Mouse (Mus musculus): ENCODE data around the gene Olfr715.
"Not testable (repeated sequence)": the region's sequence is repeated elsewhere in the genome, so short reads cannot be mapped to it uniquely, and the experiment has no call there.

DNA sequence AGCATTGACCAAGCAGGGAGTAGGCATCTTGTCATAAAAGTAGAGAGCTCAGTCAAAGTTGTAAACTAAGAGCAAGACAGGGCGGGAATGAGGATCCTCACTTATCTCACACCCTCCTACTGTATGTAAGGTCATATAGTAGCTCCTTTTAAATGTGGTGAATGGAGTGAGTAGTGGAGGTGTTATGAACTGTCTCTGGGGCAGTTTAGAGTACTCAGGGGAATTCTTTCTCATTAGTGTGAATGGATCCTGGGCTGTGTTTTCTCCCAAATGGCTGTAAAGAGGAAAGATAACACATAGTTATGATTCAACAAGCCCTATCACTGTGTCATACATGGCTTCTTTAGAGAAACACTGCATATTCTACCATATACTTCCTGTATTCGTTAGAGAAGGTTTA lies 20.6 kb downstream of the Olfr715 start, which contains the start of gene Olfr715b:
- TF ChIP-seq CTCF (IDR thresholded peaks at IDR 0.05; ENCODE audit: extremely low read depth, insufficient read depth, insufficient read length, insufficient replicate concordance); POLR2A (IDR thresholded peaks at IDR 0.05; ENCODE audit: low read depth, low read length): not testable (repeated sequence)
